Mouse (Mus musculus): ENCODE measurements around the gene Gse1.

The Gse1 gene

DNA sequence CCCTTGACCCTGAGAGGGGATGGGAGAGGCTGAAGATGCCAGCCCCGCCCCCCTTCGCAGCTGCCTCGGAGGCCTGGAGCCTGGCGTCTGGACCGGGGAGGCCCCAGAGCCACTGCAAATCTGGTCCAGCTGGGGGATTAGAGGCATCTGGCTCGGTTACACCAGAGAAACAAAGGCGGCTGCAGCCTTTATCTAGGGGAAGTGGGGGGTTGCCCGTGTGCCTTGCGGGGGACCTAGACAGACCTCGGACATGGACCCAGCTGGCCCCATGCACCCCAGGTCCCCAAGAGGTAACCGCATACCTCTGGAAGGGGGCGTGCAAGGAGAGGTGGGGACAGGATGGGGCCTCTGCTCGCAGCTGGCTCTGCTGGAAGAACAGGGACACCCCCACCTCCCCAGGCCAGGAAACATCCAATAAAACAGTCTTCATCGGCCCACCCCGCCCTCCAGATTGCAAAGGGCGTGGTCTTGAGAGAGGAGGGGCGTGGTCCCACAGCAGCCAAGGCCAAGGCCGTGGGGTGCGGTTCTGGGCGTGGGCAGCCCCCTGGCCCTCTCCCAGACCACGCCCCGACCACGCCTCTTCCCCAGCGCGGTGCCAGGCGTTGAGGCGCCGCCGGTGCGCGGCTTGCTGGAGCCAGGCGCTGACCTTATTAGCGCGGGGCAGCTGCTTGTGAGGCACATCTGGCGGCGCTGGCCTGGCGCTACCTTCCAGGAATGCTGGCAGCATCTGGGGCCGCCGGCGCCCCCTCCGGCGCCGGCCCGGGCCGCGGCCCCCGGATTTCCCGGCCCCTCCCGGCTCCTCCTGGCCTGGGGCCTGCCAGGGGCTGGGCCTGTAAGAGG lies 48.0 kb downstream of the Gse1 start:
- DNase-seq (ENCODE audit: low read depth), result peak; percentile 86

DNA sequence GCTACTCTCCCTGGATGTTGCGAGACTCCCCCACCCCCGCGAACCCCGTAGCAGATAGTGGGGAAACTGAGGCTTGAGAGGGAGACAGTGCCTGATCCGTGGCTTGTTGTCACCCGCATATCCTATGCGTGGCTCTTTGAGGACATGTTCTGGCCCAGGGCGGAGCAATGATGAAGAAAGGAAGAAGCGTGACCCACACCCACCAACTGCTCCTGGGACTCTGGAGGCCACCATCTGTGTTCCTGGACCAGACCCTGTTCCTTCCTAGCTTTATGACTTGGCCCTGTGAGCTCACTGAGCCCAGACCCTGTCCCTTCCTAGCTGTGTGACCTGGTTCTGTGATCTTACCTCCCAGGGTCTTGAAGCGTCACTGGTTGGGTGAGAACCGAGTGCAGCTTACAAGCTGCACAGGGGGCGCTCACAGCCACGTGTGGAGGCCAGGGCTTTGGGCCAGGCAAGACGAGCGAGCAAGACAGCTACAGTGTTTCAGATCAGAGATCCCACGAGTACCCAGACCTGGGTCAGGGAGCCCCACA lies 48.7 kb downstream of the Gse1 start:
- peak; percentile 36 for DNase-seq (ENCODE audit: low read depth)

- DNase-seq (ENCODE audit: low read depth), result no peak
Measured at GRCm38 (mm10) chr8:120278009-120278408, 49.8 kb downstream of the Gse1 start.

DNA sequence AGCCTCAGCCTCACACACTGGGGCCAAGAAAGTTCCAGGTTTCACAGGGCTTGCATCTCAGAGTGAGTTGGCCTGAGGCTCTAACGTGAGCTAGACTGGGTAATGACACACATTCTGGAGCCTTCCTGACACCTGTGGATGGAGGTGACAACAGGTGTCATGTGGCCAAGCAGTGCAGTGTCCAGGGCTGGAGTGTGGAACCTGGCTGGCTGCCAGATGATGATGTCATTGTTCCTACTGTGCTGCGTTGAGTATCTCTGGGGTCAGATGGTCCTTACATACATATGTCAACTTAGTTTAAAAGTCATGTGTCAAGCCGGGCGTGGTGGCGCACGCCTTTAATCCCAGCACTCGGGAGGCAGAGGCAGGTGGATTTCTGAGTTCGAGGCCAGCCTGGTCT lies 51.2 kb downstream of the Gse1 start:
- DNase-seq (ENCODE audit: low read depth), result no peak

DNA sequence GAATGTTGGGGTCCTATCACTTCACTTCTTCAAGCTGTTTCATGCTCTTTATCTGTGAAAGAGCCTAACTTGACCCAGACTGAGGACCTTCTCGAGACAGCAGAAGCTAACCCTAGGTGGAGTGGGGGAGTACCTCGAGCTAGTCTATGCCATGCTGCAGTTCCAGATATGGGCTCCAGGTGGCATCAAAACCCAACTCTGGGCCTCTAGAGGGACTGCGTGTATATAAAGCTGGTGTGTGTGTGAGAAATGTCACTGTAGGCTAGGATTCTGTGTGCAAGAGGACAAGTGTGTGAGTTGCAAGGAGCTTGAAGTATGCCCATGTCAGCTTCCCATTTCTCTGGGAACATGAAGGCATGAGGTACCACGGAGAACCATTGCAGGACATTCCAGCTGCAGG lies 53.2 kb downstream of the Gse1 start:
- peak; percentile 74 for DNase-seq (ENCODE audit: low read depth)

DNA sequence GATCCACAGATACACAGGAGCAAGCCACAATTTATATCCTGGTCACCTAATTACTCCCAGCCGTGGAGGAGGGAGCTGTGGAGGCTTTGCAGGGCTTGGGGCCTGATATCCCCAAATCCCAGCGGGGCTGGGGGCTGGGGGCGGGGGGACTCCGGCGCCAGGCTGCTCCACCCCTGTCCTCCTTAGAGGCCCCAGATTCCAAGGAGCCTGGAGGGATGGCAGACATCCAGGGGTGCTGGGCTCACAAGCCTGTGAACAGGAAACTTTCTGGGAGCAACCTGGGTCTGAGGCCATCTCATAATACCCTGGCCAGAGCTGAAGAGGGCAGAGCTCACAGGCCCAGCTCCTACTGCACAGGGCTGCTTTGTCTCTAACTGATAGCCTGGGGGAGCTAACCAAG lies 54.2 kb downstream of the Gse1 start:
- DNase-seq (ENCODE audit: low read depth), result no peak

- DNase-seq (ENCODE audit: low read depth), result no peak
Measured at GRCm38 (mm10) chr8:120284265-120284664, 56.0 kb downstream of the Gse1 start.

DNA sequence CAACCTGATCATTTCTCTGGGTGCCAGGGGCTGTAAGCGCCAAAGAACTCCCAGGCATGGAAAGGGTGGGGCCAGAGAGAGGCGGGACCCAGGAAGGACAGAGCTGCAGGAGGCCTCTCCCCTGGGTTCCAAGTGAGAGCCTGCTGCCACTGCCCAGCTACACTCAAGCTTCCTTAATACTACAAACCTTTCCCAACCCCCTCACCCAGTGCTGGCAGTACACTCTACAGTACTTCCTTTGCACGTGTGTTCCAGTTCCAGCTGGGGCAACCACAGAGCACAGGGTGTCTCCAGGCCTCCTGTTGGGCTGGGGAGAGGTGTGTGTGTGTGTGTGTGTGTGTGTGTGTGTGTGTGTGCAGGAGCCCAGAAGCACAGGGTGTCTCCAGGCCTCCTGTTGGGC lies 56.8 kb downstream of the Gse1 start:
- no peak for DNase-seq (ENCODE audit: low read depth)

- DNase-seq (ENCODE audit: low read depth), result no peak
Measured at GRCm38 (mm10) chr8:120285878-120286277, 57.6 kb downstream of the Gse1 start.

GRCm38 (mm10) chr8:120288122-120288908 lies 60.1 kb downstream of the Gse1 start:
- DNase-seq (ENCODE audit: low read depth), result peak; percentile 52

GRCm38 (mm10) chr8:120289191-120289590 lies 60.9 kb downstream of the Gse1 start:
- no peak for DNase-seq (ENCODE audit: low read depth)

DNA sequence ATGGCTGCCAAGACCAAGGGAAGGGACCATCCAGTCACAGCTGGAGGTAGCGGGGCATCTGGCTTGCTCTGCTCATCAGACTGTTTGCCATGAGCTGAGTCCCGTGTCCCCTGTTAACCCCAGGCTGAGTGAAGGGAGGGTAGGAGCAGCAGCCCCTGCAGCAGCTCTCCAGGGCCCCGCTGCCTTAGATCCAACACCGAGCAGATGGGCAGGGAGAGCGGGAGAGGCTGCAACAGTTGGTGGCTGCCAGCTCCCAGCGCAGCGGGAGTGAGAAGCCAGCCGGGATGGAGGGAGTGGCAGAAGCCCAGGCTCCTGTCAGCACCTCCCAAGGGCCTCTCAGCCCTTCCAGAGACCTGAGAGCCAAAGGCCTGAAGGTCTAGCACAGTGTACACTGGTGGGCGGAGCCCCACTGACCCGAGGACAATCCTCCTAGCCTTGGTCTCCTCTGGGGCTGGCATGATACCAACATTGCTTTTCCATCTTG lies 61.5 kb downstream of the Gse1 start:
- no peak for DNase-seq (ENCODE audit: low read depth)

DNA sequence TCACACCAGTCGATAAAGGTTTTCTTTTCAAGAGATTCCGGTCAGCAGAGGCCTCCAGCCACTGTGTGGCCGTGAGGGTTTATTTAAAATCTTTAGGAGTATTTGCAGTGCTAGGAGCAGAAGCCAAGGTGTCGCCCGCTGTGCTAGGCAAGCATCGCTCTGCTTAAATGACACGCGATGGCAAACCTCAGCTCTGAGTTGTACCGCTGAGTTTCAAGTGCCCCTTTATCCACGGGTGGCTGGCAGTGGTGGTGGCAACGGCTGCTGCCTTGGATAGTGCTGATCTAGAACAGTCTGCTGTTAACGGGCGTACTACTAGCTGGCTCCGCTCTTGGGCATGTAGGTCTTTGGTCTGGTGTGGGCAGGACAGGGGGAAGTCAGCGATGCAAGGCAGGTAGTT lies 62.4 kb downstream of the Gse1 start:
- DNase-seq (ENCODE audit: low read depth), result no peak

GRCm38 (mm10) chr8:120291650-120292049 lies 63.4 kb downstream of the Gse1 start:
- no peak for DNase-seq (ENCODE audit: low read depth)

DNA sequence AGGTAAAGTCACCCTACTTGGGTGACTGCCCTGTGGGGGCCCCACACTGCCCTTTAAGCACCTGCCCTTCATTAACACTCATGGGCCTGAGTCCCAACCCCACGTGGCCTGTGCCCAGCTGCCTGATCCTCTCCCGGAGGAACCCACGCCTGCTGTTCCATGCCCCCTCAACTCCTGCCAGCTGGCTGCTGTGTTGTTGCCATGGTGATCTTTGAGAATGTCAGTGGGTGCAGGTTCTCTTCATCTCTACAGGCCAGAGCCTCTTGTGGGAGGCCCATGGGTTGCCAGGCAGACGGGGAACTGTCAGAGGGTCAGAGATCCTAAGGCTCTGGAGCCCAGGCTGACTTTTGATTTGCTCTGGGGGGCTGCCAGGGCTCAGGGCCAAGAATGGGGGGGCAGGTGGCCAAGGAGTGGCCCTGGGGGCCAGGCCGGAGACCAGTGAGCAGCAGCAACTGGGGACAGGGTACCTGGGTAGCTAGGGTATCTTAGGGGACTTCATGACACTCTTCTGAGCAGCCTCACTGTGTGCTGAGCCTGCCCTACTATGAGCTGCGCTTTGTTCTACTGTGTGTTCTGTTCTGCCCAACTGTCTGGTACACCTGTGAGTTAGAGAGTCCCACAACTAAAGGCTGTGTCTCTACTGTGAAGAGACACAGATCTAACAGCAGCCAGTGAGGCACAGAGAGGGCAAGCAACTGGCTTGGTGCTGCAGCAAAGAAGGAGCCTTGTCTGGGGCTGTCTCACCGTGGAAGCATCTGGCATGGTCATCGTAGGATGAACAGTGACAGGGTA lies 64.3 kb downstream of the Gse1 start:
- no peak for DNase-seq (ENCODE audit: low read depth)

DNA sequence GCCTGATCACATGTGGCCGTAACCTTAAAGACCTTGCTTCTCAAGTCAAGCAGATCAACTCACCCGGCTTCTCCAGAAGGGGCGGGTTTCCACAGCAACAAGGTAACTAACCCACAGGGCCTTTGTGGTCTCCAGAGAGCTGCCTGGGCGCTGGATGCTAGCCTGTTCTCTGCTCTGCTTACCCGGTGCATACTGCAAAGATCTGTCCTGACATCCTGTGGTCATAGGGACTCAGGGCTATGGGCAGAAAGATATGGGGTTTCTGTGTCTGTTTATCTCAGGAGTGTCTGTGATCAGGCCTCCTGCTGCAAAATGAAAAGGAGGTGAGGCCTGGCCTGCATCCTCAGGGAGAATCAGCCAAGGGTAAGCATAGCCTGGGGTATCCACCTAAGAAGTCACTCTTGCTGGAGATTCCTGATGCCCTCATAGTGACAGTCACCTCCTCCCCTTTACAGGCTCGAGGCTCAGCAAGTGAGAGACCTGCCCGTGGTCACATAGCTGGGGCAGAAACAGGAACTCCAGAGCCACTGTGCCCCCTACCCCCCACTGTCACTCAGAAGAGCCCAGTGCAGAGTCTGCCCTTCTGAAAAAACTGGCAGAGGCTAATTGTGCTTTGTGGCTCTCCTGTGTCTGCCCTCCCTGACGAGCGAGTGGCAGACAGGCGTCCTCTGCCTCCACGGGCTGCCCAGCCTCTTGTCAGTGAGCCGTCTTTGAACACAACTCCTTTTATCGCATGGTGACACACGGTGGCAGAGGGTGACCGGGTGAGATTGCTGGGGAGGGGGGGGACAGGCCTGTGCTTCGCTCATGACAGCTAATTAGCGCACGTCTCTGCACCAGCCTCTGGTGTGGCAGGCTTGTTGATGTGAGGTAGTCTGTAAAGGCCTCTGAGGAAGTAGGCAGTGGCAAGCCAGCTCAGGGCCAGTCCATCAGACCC lies 65.4 kb downstream of the Gse1 start:
- DNase-seq (ENCODE audit: low read depth), result no peak

DNA sequence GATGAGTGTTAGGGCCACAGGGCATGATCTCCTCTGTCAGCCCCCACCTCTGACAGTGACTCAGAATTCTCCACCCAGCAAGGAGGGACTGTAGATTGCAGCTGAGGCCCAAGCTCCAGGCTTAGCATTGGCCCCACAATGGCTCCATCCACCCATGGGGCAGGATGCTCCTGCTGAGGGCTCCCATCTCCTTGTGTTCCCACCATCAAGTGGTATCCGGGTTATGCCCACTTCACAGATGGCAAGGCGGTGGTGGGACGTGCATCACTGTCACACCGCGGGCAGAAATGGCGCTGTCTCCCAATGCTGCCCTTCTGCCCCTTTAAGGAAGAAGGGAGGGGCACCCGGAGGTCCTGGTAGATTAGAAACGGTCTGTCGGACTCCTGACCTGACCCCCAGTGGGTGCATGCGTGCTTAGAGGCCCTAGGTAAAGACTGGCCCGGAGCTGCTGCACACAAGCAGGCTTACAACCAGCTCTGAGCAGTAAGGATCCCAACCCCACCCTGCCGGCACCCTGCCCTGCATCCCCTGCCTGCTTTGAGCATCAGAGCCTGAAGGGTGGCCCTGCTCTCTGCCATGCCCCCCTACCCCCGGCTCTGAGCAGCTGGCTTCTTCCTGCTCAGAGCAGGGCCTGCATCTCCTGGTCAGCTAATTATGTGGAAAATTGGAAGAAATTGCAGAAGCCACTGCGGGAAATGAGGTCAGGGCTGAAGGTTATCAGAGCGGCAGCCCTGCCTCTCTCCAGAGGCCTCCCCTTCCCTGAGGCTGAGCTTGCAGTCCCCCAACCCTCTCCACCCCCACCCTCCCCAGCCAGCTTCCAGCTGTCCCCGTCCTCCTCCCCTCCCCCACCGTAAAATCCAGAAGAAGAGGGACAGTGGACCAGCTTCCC lies 67.0 kb downstream of the Gse1 start:
- no peak for DNase-seq (ENCODE audit: low read depth)

DNA sequence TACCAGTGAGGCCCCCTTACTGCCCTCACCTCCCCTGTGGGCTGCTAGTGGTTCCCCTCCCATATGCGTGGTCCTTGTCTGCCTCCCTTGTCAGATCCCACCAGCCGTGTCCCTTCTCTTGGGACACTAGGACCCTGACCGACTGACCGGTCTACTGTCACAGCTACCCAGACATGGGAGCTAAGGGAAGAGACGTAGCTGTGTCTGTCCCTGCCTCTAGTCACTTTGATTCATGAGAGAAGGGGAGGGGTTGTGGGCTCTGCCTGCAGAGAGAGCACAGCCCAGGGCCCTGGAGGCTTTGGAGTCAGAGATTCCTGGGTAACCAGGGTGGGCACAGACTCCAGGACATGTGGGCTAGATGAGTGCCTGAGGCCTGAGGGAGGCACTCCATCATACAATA lies 68.7 kb downstream of the Gse1 start:
- no peak for DNase-seq (ENCODE audit: low read depth)

DNA sequence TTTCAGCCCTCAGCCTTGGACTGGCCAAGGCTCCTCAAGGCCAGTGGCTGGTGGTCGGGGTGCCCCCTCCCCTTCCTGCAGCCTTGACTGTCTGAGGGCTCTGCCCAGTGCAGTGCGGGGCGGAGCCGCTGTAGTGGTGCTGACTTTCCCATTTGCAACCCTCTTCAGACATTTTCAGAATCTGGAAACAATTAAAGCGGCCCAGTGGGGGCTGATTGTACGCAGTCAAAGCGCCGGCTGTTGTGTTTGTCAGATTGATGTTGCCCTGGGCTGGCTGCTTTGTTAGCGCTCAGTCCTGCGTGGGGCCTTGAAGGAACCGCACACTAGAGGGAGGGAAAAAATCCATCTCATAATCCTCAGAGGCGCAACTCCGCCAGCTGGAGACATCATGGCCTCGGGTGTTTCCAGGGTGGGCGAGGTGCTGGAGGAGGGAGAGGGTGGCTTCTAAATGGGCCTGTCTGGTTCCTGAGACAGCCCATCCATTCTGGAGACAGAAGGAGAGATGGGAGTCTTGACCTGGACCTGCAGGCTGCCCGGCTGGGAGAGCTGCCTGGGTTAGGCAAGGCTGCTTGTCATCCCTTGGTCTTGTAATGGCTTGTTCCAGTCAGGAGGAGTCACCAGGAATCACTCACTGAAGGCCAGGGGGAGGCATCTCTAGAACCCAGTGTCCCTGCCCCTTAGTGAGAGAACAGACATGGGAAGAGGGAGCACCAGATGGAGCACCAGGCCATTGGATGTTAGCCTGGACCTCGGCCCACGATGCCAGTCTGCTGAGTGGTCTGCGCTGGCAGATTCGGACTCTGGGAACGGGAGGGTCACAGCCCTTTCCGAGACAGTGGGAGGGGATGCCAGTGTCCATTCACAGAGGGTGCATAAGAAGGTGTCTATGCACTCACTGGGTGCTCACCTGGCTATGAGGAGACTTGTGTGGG lies 70.6 kb downstream of the Gse1 start:
- no peak for DNase-seq (ENCODE audit: low read depth)
